Mouse (Mus musculus) ES-E14 (cell line): Measurements from ENCODE around the gene 2310057N15Rik.

Experiments used
- CHD2 ChIP-seq: IDR thresholded peaks from 2 replicates; pipeline ENCODE4 v1.6.1; 2014; ENCODE audit warnings: mild to moderate bottlenecking, low read depth, low read length, inconsistent platforms
- HCFC1 ChIP-seq: IDR thresholded peaks from 2 replicates; pipeline ENCODE4 v1.6.1; 2012; ENCODE audit warnings: low read length, inconsistent platforms, borderline replicate concordance; ENCODE audit not compliant: insufficient read depth
- ZC3H11A ChIP-seq: IDR thresholded peaks from 2 replicates; pipeline ENCODE4 v1.6.1; 2012; ENCODE audit warnings: low read depth, mild to moderate bottlenecking, inconsistent platforms, low read length, borderline replicate concordance

DNA sequence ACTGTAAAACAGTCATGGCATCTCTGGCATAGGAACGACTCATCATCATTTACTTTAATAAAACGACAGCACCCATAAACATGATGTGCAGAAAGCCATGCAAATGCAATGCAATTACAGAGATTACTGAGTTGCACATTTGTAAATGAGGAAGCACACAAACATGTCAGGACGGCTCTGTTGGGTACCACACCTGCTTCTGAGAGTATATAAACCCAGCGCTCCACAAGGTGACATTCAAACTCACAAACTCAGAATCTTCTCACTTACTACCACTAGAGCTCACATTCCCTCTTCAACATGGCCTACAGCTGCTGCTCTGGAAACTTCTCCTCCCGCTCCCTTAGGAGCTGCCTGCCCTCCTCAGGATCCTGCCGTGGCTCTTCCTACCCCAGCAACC is 3.6 kb upstream of the 2310057N15Rik start, which contains the start of gene Gm5965:
- TF ChIP-seq ZC3H11A (no peak), HCFC1 (no peak), CHD2 (no peak)
